Mouse (Mus musculus): ENCODE measurements at regions not wholly inside any gene's neighbourhood (a gene's known extent, or its start where the extent isn't known, plus 50 kb on each side); places are given as distances from the start of the nearest gene placed in this dataset.
A peak's percentile ranks its signal among the peaks of the same experiment; 100 is the strongest.

- Histone ChIP-seq H3K27ac (ENCODE audit: low read depth, low read length) (peak overlapping the region; percentile 33; the same call in 1 of the 2 replicates), H3K4me3 (ENCODE audit: low read depth, low read length) (peak overlapping the region; percentile 22; the same call in 1 of the 2 replicates), H3K36me3 (ENCODE audit: insufficient read depth, low read length) (no peaks in the 10 kb centered on the region), H3K4me2 (ENCODE audit: low read depth, low read length, poor library complexity, severe bottlenecking) (peak overlapping the region; percentile 16), H3K9ac (replicated peaks; ENCODE audit: low read length, poor library complexity, severe bottlenecking) (no peak overlapping the region), H3K27me3 (ENCODE audit: insufficient read depth, low read length) (no peaks in the 10 kb centered on the region), H3K9me3 (ENCODE audit: low read length) (no peaks in the 10 kb centered on the region), H3K4me1 (ENCODE audit: insufficient read depth, low read length) (no peaks in the 10 kb centered on the region; the same call in 1 of the 2 replicates)
- ATAC-seq (ENCODE audit: low FRiP score) (peak; percentile 86), DNase-seq (ENCODE audit: low spot score) (peak; percentile 63)
- TF ChIP-seq CTCF (IDR thresholded peaks at IDR 0.05) = no peak
- WGBS = 11% methylated on average over 3 of the region's 3 CpGs
Measured at GRCm38 (mm10) chr10:9976424-9976823, 75.5 kb upstream of the Stxbp5 start.
